Mouse (Mus musculus) CH12.LX (cell line): Measurements from ENCODE around the gene Yars2. TPM values are rescaled to one million over a fixed set of nuclear protein-coding genes. Genes with fewer than 3 reads are reported as not detected.

Experiments used
- DNase-seq: peaks from one replicate; pipeline ENCODE4 v3.0.0-alpha.2; 2013; ENCODE audit errors: extremely low read depth
- H3K27ac ChIP-seq: 2 replicates; pipeline ENCODE4 v1.5.1; 2012; ENCODE audit warnings: low read depth, mild to moderate bottlenecking, control low read depth, moderate library complexity; ENCODE audit not compliant: insufficient read depth
- H3K27me3 ChIP-seq: replicated peaks from 2 replicates; pipeline ENCODE3; 2012; ENCODE audit warnings: inconsistent platforms
- H3K36me3 ChIP-seq, 2 experiments: replicated peaks in 1 of 2; 2 replicates each; pipeline versions ENCODE3 to v1.6.1; 2012; ENCODE audit warnings: inconsistent platforms in 1 of 2, low read length in 1 of 2, mild to moderate bottlenecking in 1 of 2, mixed read lengths in 1 of 2, moderate library complexity in 1 of 2; ENCODE audit not compliant: control insufficient read depth in 1 of 2, insufficient read depth in 1 of 2
- H3K4me1 ChIP-seq, 2 experiments: 2 replicates each; pipeline ENCODE4 v1.6.1; 2012; ENCODE audit warnings: inconsistent platforms in 1 of 2, moderate library complexity in 1 of 2; ENCODE audit not compliant: insufficient read depth in 2 of 2, control insufficient read depth in 1 of 2
- H3K4me2 ChIP-seq: 2 replicates; pipeline ENCODE4 v1.6.1; 2012; ENCODE audit warnings: low read depth, mild to moderate bottlenecking, control low read depth; ENCODE audit not compliant: poor library complexity, insufficient read depth, severe bottlenecking
- H3K4me3 ChIP-seq, 3 experiments: fragments of 150-350 bp in 1 of 3; sonication (generic) in 1 of 3; replicated peaks in 1 of 3; 2 replicates each; pipeline versions ENCODE3 to v1.5.1; 2011 to 2012; ENCODE audit warnings: low read depth in 2 of 3, low read length in 2 of 3, mild to moderate bottlenecking in 2 of 3, moderate library complexity in 2 of 3, control low read depth in 1 of 3, improper control_type of control experiment in 1 of 3, inconsistent platforms in 1 of 3, mixed read lengths in 1 of 3; ENCODE audit not compliant: poor library complexity in 1 of 3
- H3K79me2 ChIP-seq: replicated peaks from 2 replicates; pipeline ENCODE4 v1.6.1; 2012; ENCODE audit warnings: mild to moderate bottlenecking, moderate library complexity; ENCODE audit not compliant: control insufficient read depth, poor library complexity, insufficient read depth, severe bottlenecking; ENCODE audit errors: extremely low read depth
- H3K9ac ChIP-seq: 2 replicates; pipeline ENCODE4 v1.6.1; 2012; ENCODE audit warnings: low read depth, mild to moderate bottlenecking, control low read depth, moderate library complexity; ENCODE audit not compliant: insufficient read depth
- H3K9me3 ChIP-seq: replicated peaks from 2 replicates; pipeline ENCODE3; 2012; ENCODE audit warnings: low read length, inconsistent platforms, mixed read lengths
- CHD1 ChIP-seq: IDR thresholded peaks from 2 replicates; pipeline ENCODE4 v1.6.1; 2012; ENCODE audit warnings: low read depth, low read length, improper control_type of control experiment, inconsistent platforms
- CHD2 ChIP-seq: IDR thresholded peaks from 2 replicates; pipeline ENCODE4 v1.6.1; 2011; ENCODE audit warnings: low read length, improper control_type of control experiment
- CTCF ChIP-seq, 2 experiments: IDR thresholded peaks in 1 of 2; conservative IDR thresholded peaks in 1 of 2; 2 replicates each; pipeline ENCODE4 v1.5.1; 2011 to 2012; ENCODE audit warnings: low read depth in 2 of 2, low read length in 2 of 2, improper control_type of control experiment in 1 of 2, inconsistent platforms in 1 of 2, mild to moderate bottlenecking in 1 of 2, moderate library complexity in 1 of 2
- E2F4 ChIP-seq: IDR thresholded peaks from 2 replicates; pipeline ENCODE4 v1.6.1; 2011; ENCODE audit warnings: low read depth, low read length, improper control_type of control experiment; ENCODE audit not compliant: insufficient replicate concordance
- ELF1 ChIP-seq: IDR thresholded peaks from 2 replicates; pipeline ENCODE4 v1.6.1; 2014; ENCODE audit warnings: low read depth, mild to moderate bottlenecking, inconsistent platforms, low read length, improper control_type of control experiment
- EP300 ChIP-seq: IDR thresholded peaks from 2 replicates; pipeline ENCODE4 v1.6.1; 2011; ENCODE audit warnings: low read length, improper control_type of control experiment
- HCFC1 ChIP-seq: IDR thresholded peaks from 2 replicates; pipeline ENCODE4 v1.6.1; 2012; ENCODE audit warnings: low read depth, mild to moderate bottlenecking, inconsistent platforms, low read length, improper control_type of control experiment
- IRF4 ChIP-seq: IDR thresholded peaks from 2 replicates; pipeline ENCODE4 v1.6.1; 2014; ENCODE audit warnings: low read depth, mild to moderate bottlenecking, inconsistent platforms, low read length, improper control_type of control experiment
- JUN ChIP-seq: IDR thresholded peaks from 2 replicates; pipeline ENCODE4 v1.6.1; 2011; ENCODE audit warnings: low read depth, mild to moderate bottlenecking, low read length, improper control_type of control experiment, moderate library complexity; ENCODE audit not compliant: insufficient read depth
- KAT2A ChIP-seq: IDR thresholded peaks from 2 replicates; pipeline ENCODE4 v1.6.1; 2012; ENCODE audit warnings: low read length, improper control_type of control experiment, inconsistent platforms; ENCODE audit not compliant: insufficient replicate concordance
- MEF2A ChIP-seq: IDR thresholded peaks from 2 replicates; pipeline ENCODE4 v1.6.1; 2014; ENCODE audit warnings: low read depth, mild to moderate bottlenecking, inconsistent platforms, low read length, improper control_type of control experiment, borderline replicate concordance
- MXI1 ChIP-seq: IDR thresholded peaks from 2 replicates; pipeline ENCODE4 v1.6.1; 2011; ENCODE audit warnings: mild to moderate bottlenecking, low read depth, low read length, improper control_type of control experiment
- POLR2A ChIP-seq: IDR thresholded peaks from 2 replicates; pipeline ENCODE4 v1.6.1; 2011; ENCODE audit warnings: low read depth, mild to moderate bottlenecking, improper control_type of control experiment, low read length
- POLR2AphosphoS2 ChIP-seq: IDR thresholded peaks from 2 replicates; pipeline ENCODE4 v1.6.1; 2011; ENCODE audit warnings: low read depth, low read length, improper control_type of control experiment
- RCOR1 ChIP-seq: conservative IDR thresholded peaks from 2 replicates; pipeline ENCODE4 v1.6.1; 2012; ENCODE audit warnings: low read depth, mild to moderate bottlenecking, inconsistent platforms, low read length, improper control_type of control experiment
- TBP ChIP-seq: conservative IDR thresholded peaks from 2 replicates; pipeline ENCODE4 v1.6.1; 2011; ENCODE audit warnings: low read depth, low read length, improper control_type of control experiment
- ZC3H11A ChIP-seq: IDR thresholded peaks from 2 replicates; pipeline ENCODE4 v1.6.1; 2012; ENCODE audit warnings: low read depth, mild to moderate bottlenecking, inconsistent platforms, low read length, improper control_type of control experiment
- ZNF384 ChIP-seq: IDR thresholded peaks from 2 replicates; pipeline ENCODE4 v1.6.1; 2012; ENCODE audit warnings: low read depth, low read length, improper control_type of control experiment, inconsistent platforms
- dilution Hi-C: fragments of 300-500 bp; cut with MboI; formaldehyde crosslinking; loops from 2 replicates; pipeline ENCODE4 v1.14.3; 2020; ENCODE audit warnings: low sequenced_read_pairs; ENCODE audit not compliant: extremely low pct_unique_long_range_greater_than_20kb, extremely low pct_ligation_motif_present
- in situ Hi-C: fragments of 300-500 bp; cut with MboI; formaldehyde crosslinking; loops from 3 replicates; pipeline ENCODE4 v1.14.3; 2019; ENCODE audit warnings: low sequenced_read_pairs, low pct_ligation_motif_present, low pct_unique_long_range_greater_than_20kb, mixed read lengths
- polyA plus RNA-seq: library from polyadenylated mRNA; unstranded; fragments of >175 nt; gene quantifications from 2 replicates; pipeline ENCODE4 v1.2.1, GENCODE M21; 2012; ENCODE audit warnings: low read depth; ENCODE audit not compliant: insufficient read length
- total RNA-seq, 2 experiments: library from RNA; depleted of rRNA; stranded (reverse); fragments of 300-350 nt in 1 of 2; fragments of >200 nt in 1 of 2; gene quantifications; 2 replicates each; pipeline ENCODE4 v1.2.3; 2012 to 2014

Yars2 gene
- total and polyA plus RNA-seq, 3 experiments: 40.9 to 112 (median 56.0) TPM

GRCm38 (mm10) chr16:16272978-16273377 is 29.8 kb upstream of the Yars2 start:
- peaks cover 0 to 3% of the 10 kb centered on the region in 2 experiments for H3K36me3 ChIP-seq
- H3K79me2 ChIP-seq: no peaks in the 10 kb centered on the region
- peak; percentile 20 for DNase-seq
- in situ Hi-C loops: no loop called here
- no peak overlapping the region for H3K4me2 ChIP-seq
- no peak overlapping the region for H3K9ac ChIP-seq
- H3K4me3 ChIP-seq: no peak overlapping the region
- H3K4me1 ChIP-seq: peaks cover 0 to 22% of the 10 kb centered on the region in 2 experiments; a peak in 3 of 4 replicates
- H3K27me3 ChIP-seq: no peaks in the 10 kb centered on the region
- H3K27ac ChIP-seq: no peak overlapping the region
- H3K9me3 ChIP-seq: no peaks in the 10 kb centered on the region
- no peak for TF ChIP-seq RCOR1
- peak; percentile 50; the same call in 1 of the 2 replicates for TF ChIP-seq ZNF384
- TF ChIP-seq, all 38 proteins: peak for 1
- dilution Hi-C loops: no loop called here

GRCm38 (mm10) chr16:16273752-16274151 is 29.0 kb upstream of the Yars2 start:
- Histone ChIP-seq H3K4me3 (no peak overlapping the region), H3K36me3 (peaks cover 0 to 2% of the 10 kb centered on the region in 2 experiments), H3K9ac (no peak overlapping the region), H3K4me1 (peaks cover 0 to 22% of the 10 kb centered on the region in 2 experiments; a peak in 3 of 4 replicates), H3K9me3 (no peaks in the 10 kb centered on the region), H3K27ac (no peak overlapping the region), H3K4me2 (no peak overlapping the region), H3K79me2 (no peaks in the 10 kb centered on the region)
- no peak for TF ChIP-seq IRF4
- TF ChIP-seq HCFC1: no peak
- no peak for TF ChIP-seq POLR2A
- no peak for TF ChIP-seq EP300
- TF ChIP-seq CHD1: no peak
- TF ChIP-seq JUN: no peak
- no peak for TF ChIP-seq CHD2
- no peak for TF ChIP-seq MXI1
- no peak for TF ChIP-seq CTCF (conservative IDR thresholded peaks at IDR 0.05 in 1 of 2, IDR thresholded peaks at IDR 0.05 in 1 of 2; ENCODE audit: low read depth in 2 of 2, low read length in 2 of 2)
- no peak for TF ChIP-seq KAT2A
- no peak for TF ChIP-seq POLR2AphosphoS2
- TF ChIP-seq ZNF384: no peak
- no peak for TF ChIP-seq ELF1
- TF ChIP-seq ZC3H11A: no peak
- TF ChIP-seq E2F4: no peak
- TF ChIP-seq TBP: no peak
- no peak for TF ChIP-seq MEF2A
- TF ChIP-seq, all 38 proteins: peak for 0
- dilution Hi-C loops (no loop called here), in situ Hi-C loops (no loop called here)
- no peaks in the 10 kb centered on the region for H3K27me3 ChIP-seq
- no peak for DNase-seq
